Mouse (Mus musculus) liver, embryonic 15.5 days (tissue): ENCODE data around the gene Eif4enif1. TPM values are rescaled to one million over a fixed set of nuclear protein-coding genes. Genes with fewer than 3 reads are reported as not detected.
A peak's percentile ranks its signal among the peaks of the same experiment; 100 is the strongest.
"Not testable (repeated sequence)": the region's sequence is repeated elsewhere in the genome, so short reads cannot be mapped to it uniquely, and the experiment has no call there.

Experiments
- ATAC-seq: fragments of 200-750 bp; cut with Nextera tagmentation; 2 replicates; pipeline ENCODE4 v1.8.0; 2017; ENCODE audit warnings: moderate number of reproducible peaks, mild to moderate bottlenecking, moderate library complexity; ENCODE audit not compliant: insufficient read depth
- H3K27ac ChIP-seq: fragments of 300-500 bp; sonication (generic); replicated peaks from 2 replicates; pipeline ENCODE4 v1.5.1; 2015; ENCODE audit warnings: mild to moderate bottlenecking, inconsistent platforms
- H3K27me3 ChIP-seq: fragments of 300-500 bp; sonication (generic); 2 replicates; pipeline ENCODE4 v1.6.1; 2015; ENCODE audit warnings: mild to moderate bottlenecking, inconsistent platforms
- H3K36me3 ChIP-seq: fragments of 300-500 bp; sonication (generic); replicated peaks from 2 replicates; pipeline ENCODE4 v1.6.1; 2015; ENCODE audit warnings: moderate library complexity, mild to moderate bottlenecking, inconsistent platforms
- H3K4me1 ChIP-seq: fragments of 300-500 bp; sonication (generic); replicated peaks from 2 replicates; pipeline ENCODE4 v1.6.1; 2015; ENCODE audit warnings: inconsistent platforms
- H3K4me2 ChIP-seq: fragments of 300-500 bp; sonication (generic); 2 replicates; pipeline ENCODE4 v1.6.1; 2015; ENCODE audit warnings: moderate library complexity, mild to moderate bottlenecking, inconsistent platforms
- H3K4me3 ChIP-seq: fragments of 300-500 bp; sonication (generic); replicated peaks from 2 replicates; pipeline ENCODE4 v1.5.1; 2015; ENCODE audit warnings: mild to moderate bottlenecking, inconsistent platforms
- H3K9ac ChIP-seq: fragments of 300-500 bp; sonication (generic); 2 replicates; pipeline ENCODE4 v1.6.1; 2015; ENCODE audit warnings: moderate library complexity, mild to moderate bottlenecking, inconsistent platforms
- H3K9me3 ChIP-seq: fragments of 300-500 bp; sonication (generic); replicated peaks from 2 replicates; pipeline ENCODE4 v1.6.1; 2016; ENCODE audit warnings: inconsistent platforms
- WGBS: fragments of 180-500 bp; shearing (Covaris S2); methylation state at CpG from one replicate; pipeline ENCODE4 v1.1.7; 2015; ENCODE audit warnings: mixed read lengths; ENCODE audit not compliant: insufficient replicate concordance; 5-methylcytosine and 5-hydroxymethylcytosine counted together
- polyA plus RNA-seq: library from polyadenylated mRNA; unstranded; fragments of >200 nt; fragmentation: Nextera tagmentation; extraction: Ambion mirVana; gene quantifications from 2 replicates; pipeline ENCODE4 v1.2.1, GENCODE M21; 2015

Eif4enif1 gene
- 22.3 and 23.9 TPM in 2 replicates for polyA plus RNA-seq

GRCm38 (mm10) chr11:3202231-3202701 is at the start of gene Eif4enif1:
Gene Eif4enif1 (plus strand): TSS chr11:3202392.
- WGBS = 0% methylated on average over 47 of the region's 57 CpGs
- no peaks in the 10 kb centered on the region for H3K27me3 ChIP-seq
- H3K4me1 ChIP-seq = peaks cover 25% of the 10 kb centered on the region
- H3K4me3 ChIP-seq = peak within 1 kb of the TSS; percentile 58
- ATAC-seq = peak; percentile 87
- H3K9ac ChIP-seq = peak within 1 kb of the TSS; percentile 57
- no peaks in the 10 kb centered on the region for H3K9me3 ChIP-seq
- peaks cover 30% of the 10 kb centered on the region for H3K36me3 ChIP-seq
- H3K27ac ChIP-seq = peak within 1 kb of the TSS; percentile 56
- H3K4me2 ChIP-seq = peak within 1 kb of the TSS; percentile 50

- H3K4me2 ChIP-seq, H3K27ac ChIP-seq, H3K4me1 ChIP-seq, H3K27me3 ChIP-seq, H3K4me3 ChIP-seq, H3K9ac ChIP-seq: not testable (repeated sequence)
- 61% methylated on average over 1 of the region's 1 CpGs for WGBS
- peak; percentile 10; the same call in 1 of the 2 replicates for ATAC-seq
- Histone ChIP-seq H3K36me3 (peaks cover 13% of the 10 kb centered on the region; the same call in 1 of the 2 replicates), H3K9me3 (peaks cover 10% of the 10 kb centered on the region)
Observed at GRCm38 (mm10) chr11:3153666-3154397, 48.4 kb upstream of the Eif4enif1 start.

GRCm38 (mm10) chr11:3156991-3157390 is 45.2 kb upstream of the Eif4enif1 start:
- not testable (repeated sequence) for H3K27ac ChIP-seq, H3K27me3 ChIP-seq, H3K4me3 ChIP-seq, H3K4me1 ChIP-seq, H3K4me2 ChIP-seq, H3K9ac ChIP-seq, H3K36me3 ChIP-seq
- peaks cover 13% of the 10 kb centered on the region for H3K9me3 ChIP-seq
- 72% methylated on average over 3 of the region's 3 CpGs for WGBS
- ATAC-seq = 0 out of 2 replicates have a peak, but pooled peaks have one; percentile 5

GRCm38 (mm10) chr11:3157996-3158395 is 44.2 kb upstream of the Eif4enif1 start:
- 86% methylated on average over 6 of the region's 6 CpGs for WGBS
- not testable (repeated sequence) for ATAC-seq

GRCm38 (mm10) chr11:3158800-3159199 is 43.4 kb upstream of the Eif4enif1 start:
- peaks cover 15% of the 10 kb centered on the region for H3K9me3 ChIP-seq
- not testable (repeated sequence) for H3K9ac ChIP-seq, H3K27me3 ChIP-seq, ATAC-seq, H3K27ac ChIP-seq, H3K36me3 ChIP-seq, H3K4me3 ChIP-seq, H3K4me1 ChIP-seq, H3K4me2 ChIP-seq
- 71% methylated on average over 4 of the region's 4 CpGs for WGBS

More at GRCm38 (mm10) chr11:3157996-3158395, 44.2 kb upstream of the Eif4enif1 start:
- H3K9me3 ChIP-seq = peaks cover 19% of the 10 kb centered on the region
- not testable (repeated sequence) for H3K27me3 ChIP-seq, H3K9ac ChIP-seq, H3K4me1 ChIP-seq, H3K4me3 ChIP-seq, H3K36me3 ChIP-seq, H3K4me2 ChIP-seq, H3K27ac ChIP-seq

DNA sequence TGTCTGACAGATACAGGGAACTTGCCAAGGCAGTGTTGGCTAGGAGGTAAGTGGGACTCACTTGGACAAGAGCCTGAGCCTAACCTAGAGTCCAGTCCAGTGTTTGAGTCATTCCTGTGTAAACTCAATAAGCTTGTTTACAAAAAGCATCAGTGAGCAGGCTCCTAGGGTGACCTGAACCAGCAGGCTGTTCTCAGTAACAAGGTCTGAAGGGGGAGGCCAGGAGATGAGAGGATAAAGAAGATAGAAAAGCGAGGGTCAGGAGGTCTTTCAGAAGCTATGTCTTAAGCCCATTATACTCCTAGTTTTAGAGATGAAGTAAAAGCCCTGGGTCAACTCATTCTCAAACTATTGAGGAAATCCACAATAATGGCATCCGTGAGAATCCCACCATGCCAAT is 40.8 kb upstream of the Eif4enif1 start:
- ATAC-seq, H3K9ac ChIP-seq, H3K27ac ChIP-seq, H3K27me3 ChIP-seq, H3K4me1 ChIP-seq, H3K4me2 ChIP-seq, H3K36me3 ChIP-seq, H3K4me3 ChIP-seq: not testable (repeated sequence)
- peaks cover 15% of the 10 kb centered on the region; the same call in 1 of the 2 replicates for H3K9me3 ChIP-seq
- 32% methylated on average over 1 of the region's 2 CpGs for WGBS

GRCm38 (mm10) chr11:3162236-3162897 is 39.8 kb upstream of the Eif4enif1 start:
- H3K36me3 ChIP-seq, H3K4me3 ChIP-seq, H3K4me2 ChIP-seq, H3K27me3 ChIP-seq, H3K9ac ChIP-seq, H3K27ac ChIP-seq, H3K4me1 ChIP-seq: not testable (repeated sequence)
- 48% methylated on average over 5 of the region's 5 CpGs for WGBS
- ATAC-seq = peak; percentile 17
- H3K9me3 ChIP-seq = peaks cover 15% of the 10 kb centered on the region; the same call in 1 of the 2 replicates

DNA sequence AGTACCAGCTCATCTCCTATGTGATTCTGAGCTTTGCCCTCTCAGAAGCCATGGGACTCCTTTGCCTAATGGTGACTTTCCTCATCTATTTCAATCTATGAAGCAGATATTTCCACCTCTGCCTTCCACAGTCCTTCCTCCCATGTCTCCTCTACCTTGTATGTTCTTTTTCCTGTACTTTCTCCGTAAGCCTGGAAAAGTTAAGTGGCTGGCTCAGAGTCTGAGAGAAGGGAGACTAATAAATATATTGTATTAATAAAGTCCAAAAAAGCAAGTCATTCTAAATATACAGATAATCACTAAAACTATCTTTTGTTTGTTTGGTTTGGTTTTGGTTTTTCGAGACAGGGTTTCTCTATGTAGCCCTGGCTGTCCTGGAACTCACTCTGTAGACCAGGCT is 39.1 kb upstream of the Eif4enif1 start:
- H3K36me3 ChIP-seq, H3K9ac ChIP-seq, H3K27ac ChIP-seq, H3K4me2 ChIP-seq, H3K4me1 ChIP-seq, ATAC-seq, H3K4me3 ChIP-seq, H3K27me3 ChIP-seq: not testable (repeated sequence)
- WGBS = 59% methylated on average over 2 of the region's 2 CpGs
- peaks cover 12% of the 10 kb centered on the region; the same call in 1 of the 2 replicates for H3K9me3 ChIP-seq

- 48% methylated on average over 3 of the region's 3 CpGs for WGBS
- not testable (repeated sequence) for H3K36me3 ChIP-seq, H3K4me2 ChIP-seq, ATAC-seq, H3K4me1 ChIP-seq, H3K27me3 ChIP-seq, H3K9ac ChIP-seq, H3K27ac ChIP-seq, H3K4me3 ChIP-seq
- H3K9me3 ChIP-seq = peaks cover 12% of the 10 kb centered on the region; the same call in 1 of the 2 replicates
Observed at GRCm38 (mm10) chr11:3163661-3164060, 38.5 kb upstream of the Eif4enif1 start.

- not testable (repeated sequence) for H3K4me1 ChIP-seq, H3K27me3 ChIP-seq, H3K9ac ChIP-seq, H3K27ac ChIP-seq, H3K4me3 ChIP-seq, H3K36me3 ChIP-seq, H3K4me2 ChIP-seq
- WGBS = 69% methylated on average over 3 of the region's 5 CpGs
- H3K9me3 ChIP-seq = peaks cover 12% of the 10 kb centered on the region; the same call in 1 of the 2 replicates
- ATAC-seq = peak; percentile 4; the same call in 1 of the 2 replicates
Observed at GRCm38 (mm10) chr11:3165210-3165782, 36.9 kb upstream of the Eif4enif1 start.

DNA sequence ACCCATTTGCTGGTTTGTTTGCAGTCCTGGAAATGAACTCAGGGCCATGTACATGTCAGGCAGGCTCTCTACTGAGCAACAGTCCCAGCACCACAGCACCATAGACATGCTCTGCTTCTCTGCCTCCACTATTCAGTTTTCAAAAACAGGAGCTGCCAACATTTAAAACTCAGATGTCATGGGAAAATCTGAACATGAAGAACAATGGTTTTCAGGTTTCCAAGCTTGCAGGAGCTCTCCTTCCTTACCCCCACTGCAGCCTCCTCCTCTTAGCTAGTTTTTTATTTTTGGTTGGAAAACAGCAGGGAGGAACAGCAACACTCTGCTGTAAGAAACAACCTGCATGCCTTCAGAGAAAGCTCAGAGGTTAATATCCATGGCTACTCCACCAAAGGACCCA is 35.9 kb upstream of the Eif4enif1 start:
- H3K4me1 ChIP-seq, H3K4me2 ChIP-seq, H3K27ac ChIP-seq, H3K9ac ChIP-seq, H3K36me3 ChIP-seq, ATAC-seq, H3K27me3 ChIP-seq, H3K4me3 ChIP-seq: not testable (repeated sequence)
- peaks cover 11% of the 10 kb centered on the region; the same call in 1 of the 2 replicates for H3K9me3 ChIP-seq
